In genomic region chr17:5001531-5002131, GRCm38 (mm10) we compare ENCODE assay signal across 9 mouse cellular contexts. TPM values are rescaled to one million over a fixed set of nuclear protein-coding genes. Genes with fewer than 3 reads are reported as not detected.
DNase-seq lines count a peak whose midpoint lies in the region; ATAC-seq and TF ChIP-seq lines count a peak whose summit lies in the region.
"Had no signal": no experiment of that assay in that cellular context is flagged by ENCODE, and none has a peak within 500 bp of the region (broad histone marks: within the 10 kb centered on the region; RNA-seq: fewer than 3 reads in every experiment).

No protein-coding gene starts in this region.

- H3K4me1 ChIP-seq in hindbrain, embryonic 12.5 days: peaks cover 69% of the 10 kb centered on the region
- peaks cover 61% of the 10 kb centered on the region for H3K4me1 ChIP-seq in hindbrain, embryonic 16.5 days (ENCODE audit: control insufficient read depth, insufficient read depth, low read depth, low read length)
- peaks cover 66% of the 10 kb centered on the region for H3K4me1 ChIP-seq in heart, postnatal 0 days (ENCODE audit: control insufficient read depth, insufficient read depth)

- H3K9ac ChIP-seq in hindbrain, embryonic 12.5 days: no peak overlapping the region
- H3K9ac ChIP-seq in hindbrain, embryonic 16.5 days (ENCODE audit: low read depth, low read length): no peak overlapping the region
- no peak overlapping the region for H3K9ac ChIP-seq in heart, postnatal 0 days (replicated peaks; ENCODE audit: low read depth, low read length)

- H3K4me3 ChIP-seq in hindbrain, embryonic 12.5 days: no peak overlapping the region
- no peak overlapping the region for H3K4me3 ChIP-seq in hindbrain, embryonic 16.5 days (ENCODE audit: low read length)
- H3K4me3 ChIP-seq in heart, postnatal 0 days (ENCODE audit: low read depth, low read length): no peak overlapping the region
- H3K4me3 ChIP-seq: erythroblast, embryonic 14.5 days had no signal

- no peak overlapping the region for H3K27ac ChIP-seq in hindbrain, embryonic 12.5 days
- H3K27ac ChIP-seq in hindbrain, embryonic 16.5 days (ENCODE audit: low read depth, low read length): no peak overlapping the region
- peak overlapping the region; percentile 43; the same call in 1 of the 2 replicates for H3K27ac ChIP-seq in heart, postnatal 0 days (ENCODE audit: low read depth)

- peak; percentile 48 for DNase-seq in testis, postnatal 14 days (ENCODE audit: low spot score)
- DNase-seq in testis, postnatal 10 days (ENCODE audit: low spot score): no peak
- peak; percentile 26 for DNase-seq in heart, postnatal 0 days (ENCODE audit: low spot score)
- DNase-seq in ovary, postnatal 14 days (ENCODE audit: low spot score): no peak
- DNase-seq: layer of hippocampus, postnatal 36 days had no signal

- no peak for ATAC-seq in hindbrain, embryonic 12.5 days (ENCODE audit: low FRiP score)
- no peak for ATAC-seq in hindbrain, embryonic 16.5 days
- no peak for ATAC-seq in heart, postnatal 0 days (ENCODE audit: insufficient read depth, low read depth)
- no peak for ATAC-seq in monocyte, adult 5-6 weeks (replicated peaks; ENCODE audit: insufficient number of reproducible peaks, low FRiP score, low TSS enrichment, poor library complexity, severe bottlenecking)

- no peaks in the 10 kb centered on the region for H3K9me3 ChIP-seq in hindbrain, embryonic 12.5 days (replicated peaks)
- no peaks in the 10 kb centered on the region for H3K9me3 ChIP-seq in hindbrain, embryonic 16.5 days (ENCODE audit: control insufficient read depth, low read length)
- H3K9me3 ChIP-seq in heart, postnatal 0 days (replicated peaks; ENCODE audit: control insufficient read depth, low read length): no peaks in the 10 kb centered on the region

- no peak for TF ChIP-seq CTCF in heart, postnatal 0 days (IDR thresholded peaks at IDR 0.05; ENCODE audit: low read depth)

- 35% methylated on average over 9 of the region's 9 CpGs for WGBS in hindbrain, embryonic 12.5 days
- WGBS in hindbrain, embryonic 16.5 days: 25% methylated on average over 9 of the region's 9 CpGs
- 27% methylated on average over 9 of the region's 9 CpGs for WGBS in heart, postnatal 0 days

- peak overlapping the region; percentile 8 for H3K4me2 ChIP-seq in hindbrain, embryonic 12.5 days (replicated peaks)
- no peak overlapping the region for H3K4me2 ChIP-seq in hindbrain, embryonic 16.5 days (ENCODE audit: low read length)
- 0 out of 2 replicates have a peak overlapping the region, but pooled peaks have one; percentile 2 for H3K4me2 ChIP-seq in heart, postnatal 0 days (ENCODE audit: low read depth, low read length)

- H3K27me3 ChIP-seq in hindbrain, embryonic 12.5 days: no peaks in the 10 kb centered on the region
- no peaks in the 10 kb centered on the region for H3K27me3 ChIP-seq in hindbrain, embryonic 16.5 days (replicated peaks; ENCODE audit: control insufficient read depth, insufficient read depth, low read length)
- no peaks in the 10 kb centered on the region for H3K27me3 ChIP-seq in heart, postnatal 0 days (ENCODE audit: control insufficient read depth, insufficient read depth, low read length)

- H3K36me3 ChIP-seq in hindbrain, embryonic 12.5 days: no peaks in the 10 kb centered on the region
- no peaks in the 10 kb centered on the region for H3K36me3 ChIP-seq in hindbrain, embryonic 16.5 days (ENCODE audit: control insufficient read depth, insufficient read depth, low read length)
- no peaks in the 10 kb centered on the region for H3K36me3 ChIP-seq in heart, postnatal 0 days (replicated peaks; ENCODE audit: control insufficient read depth, insufficient read depth, low read length)

- TF ChIP-seq EP300 in heart, postnatal 0 days (IDR thresholded peaks at IDR 0.05; ENCODE audit: low read depth): no peak

RNA-seq across cellular contexts. Expression of gene Arid1b, which starts 7.5 kb away (rescaled TPM):
- 22.3 and 22.6 TPM in 2 replicates for polyA plus RNA-seq in hindbrain, embryonic 12.5 days (2016; fragmentation: Nextera tagmentation; extraction: Ambion mirVana)
- 9.6 and 12.5 TPM in 2 replicates for polyA plus RNA-seq in hindbrain, embryonic 16.5 days (2015; fragmentation: Nextera tagmentation; extraction: Ambion mirVana)
- total RNA-seq in heart, postnatal 0 days (2014; rRNA removed; ENCODE audit: low replicate concordance): 26.8 and 27.3 TPM in 2 replicates
- polyA plus RNA-seq in heart, postnatal 0 days (2015; fragmentation: Nextera tagmentation; extraction: Ambion mirVana): 4.1 and 4.4 TPM in 2 replicates
- total RNA-seq in monocyte, adult 5-6 weeks (2017): 15.9 to 37.8 TPM (median 20.9 TPM) in 3 replicates

Comparison
In these comparisons a context has a peak if more than half of its experiments do, and no peak if none do; other contexts are left out.
1. DNase-seq: peak in testis, postnatal 14 days (single experiment) and heart, postnatal 0 days (single experiment); none in testis, postnatal 10 days (single experiment) and ovary, postnatal 14 days (single experiment).